Mouse (Mus musculus) G1E (cell line): ENCODE data around the gene Il16.

Source experiments
- CTCF ChIP-seq: IDR thresholded peaks from 2 replicates; pipeline ENCODE4 v1.5.1; 2012; ENCODE audit warnings: low read depth, low read length, inconsistent platforms, mixed read lengths
- GATA1 ChIP-seq: IDR thresholded peaks from 2 replicates; pipeline ENCODE4 v1.6.1; 2012; ENCODE audit warnings: borderline replicate concordance, low read length, inconsistent platforms, mixed read lengths
- POLR2AphosphoS5 ChIP-seq: IDR thresholded peaks from 2 replicates; pipeline ENCODE4 v1.6.1; 2012; ENCODE audit warnings: low read depth, low read length, inconsistent platforms; ENCODE audit not compliant: insufficient replicate concordance
- TAL1 ChIP-seq: conservative IDR thresholded peaks from 2 replicates; pipeline ENCODE4 v1.6.1; 2012; ENCODE audit warnings: low read depth, low read length, inconsistent platforms, mixed read lengths

- TF ChIP-seq GATA1 (no peak), POLR2AphosphoS5 (no peak), CTCF (no peak), TAL1 (no peak)
These were observed 77.4 kb downstream of the Il16 start for GRCm38 (mm10) chr7:83667936-83668645.
